8 mouse cellular contexts compared by ENCODE assay signal in genomic region chr4:22357931-22358300, GRCm38 (mm10). TPM values are rescaled to one million over a fixed set of nuclear protein-coding genes. Genes with fewer than 3 reads are reported as not detected.
DNase-seq lines count a peak whose midpoint lies in the region; ATAC-seq lines count a peak whose summit lies in the region.

No protein-coding gene starts in this region.

- no peak for DNase-seq in lung, adult 18-20 months
- no peak for DNase-seq in embryonic facial prominence, embryonic 11.5 days (ENCODE audit: low spot score)
- DNase-seq in layer of hippocampus, postnatal 25 days (ENCODE audit: extremely low spot score in 1 of 2, low spot score in 1 of 2) = no peak
- DNase-seq in adipocyte (ENCODE audit: low spot score) = no peak
- DNase-seq in urinary bladder, postnatal 4 days (ENCODE audit: low spot score in 2 of 2) = no peak

- H3K27ac ChIP-seq in lung, embryonic 15.5 days = peak overlapping the region; percentile 98
- H3K27ac ChIP-seq in embryonic facial prominence, embryonic 11.5 days (replicated peaks; ENCODE audit: low read depth, low read length) = peak overlapping the region; percentile 11
- H3K27ac ChIP-seq in intestine, embryonic 16.5 days (ENCODE audit: low read length) = peak overlapping the region; percentile 96
- H3K27ac ChIP-seq in neural tube, embryonic 14.5 days (ENCODE audit: low read depth, low read length) = peak overlapping the region; percentile 88

- H3K9me3 ChIP-seq in lung, embryonic 15.5 days = no peaks in the 10 kb centered on the region
- no peaks in the 10 kb centered on the region for H3K9me3 ChIP-seq in embryonic facial prominence, embryonic 11.5 days (replicated peaks; ENCODE audit: control insufficient read depth, low read length)
- no peaks in the 10 kb centered on the region for H3K9me3 ChIP-seq in intestine, embryonic 16.5 days (ENCODE audit: control insufficient read depth, low read length)
- no peaks in the 10 kb centered on the region for H3K9me3 ChIP-seq in neural tube, embryonic 14.5 days (ENCODE audit: control insufficient read depth, low read length)

- peak overlapping the region; percentile 72 for H3K4me2 ChIP-seq in lung, embryonic 15.5 days
- peak overlapping the region; percentile 67 for H3K4me2 ChIP-seq in embryonic facial prominence, embryonic 11.5 days (ENCODE audit: low read depth, low read length)
- peak overlapping the region; percentile 54 for H3K4me2 ChIP-seq in intestine, embryonic 16.5 days (ENCODE audit: low read depth, low read length)
- H3K4me2 ChIP-seq in neural tube, embryonic 14.5 days (ENCODE audit: low read depth, low read length) = peak overlapping the region; percentile 69

- no peaks in the 10 kb centered on the region for H3K27me3 ChIP-seq in lung, embryonic 15.5 days
- no peaks in the 10 kb centered on the region for H3K27me3 ChIP-seq in embryonic facial prominence, embryonic 11.5 days (ENCODE audit: control insufficient read depth, insufficient read depth, low read length)
- H3K27me3 ChIP-seq in intestine, embryonic 16.5 days (replicated peaks; ENCODE audit: control insufficient read depth, insufficient read depth, low read length) = no peaks in the 10 kb centered on the region
- no peaks in the 10 kb centered on the region for H3K27me3 ChIP-seq in neural tube, embryonic 14.5 days (ENCODE audit: control insufficient read depth, insufficient read depth, low read length)

- H3K4me1 ChIP-seq in lung, embryonic 15.5 days = peaks cover 12% of the 10 kb centered on the region; the same call in 1 of the 2 replicates
- H3K4me1 ChIP-seq in embryonic facial prominence, embryonic 11.5 days (ENCODE audit: control insufficient read depth, insufficient read depth, low read length) = no peaks in the 10 kb centered on the region
- H3K4me1 ChIP-seq in intestine, embryonic 16.5 days (ENCODE audit: control insufficient read depth, insufficient read depth, low read length) = 0 out of 2 replicates have a peak, but pooled peaks cover 10% of the 10 kb centered on the region
- 0 out of 2 replicates have a peak, but pooled peaks cover 5% of the 10 kb centered on the region for H3K4me1 ChIP-seq in neural tube, embryonic 14.5 days (ENCODE audit: control insufficient read depth, insufficient read depth, low read length)

- WGBS in lung, embryonic 15.5 days = 5% methylated on average over 10 of the region's 10 CpGs
- 8% methylated on average over 10 of the region's 10 CpGs for WGBS in embryonic facial prominence, embryonic 11.5 days
- WGBS in intestine, embryonic 16.5 days = 6% methylated on average over 10 of the region's 10 CpGs
- WGBS in neural tube, embryonic 14.5 days = 7% methylated on average over 10 of the region's 10 CpGs

- H3K36me3 ChIP-seq in lung, embryonic 15.5 days = no peaks in the 10 kb centered on the region
- H3K36me3 ChIP-seq in embryonic facial prominence, embryonic 11.5 days (replicated peaks; ENCODE audit: control insufficient read depth, insufficient read depth, low read depth, low read length) = no peaks in the 10 kb centered on the region
- no peaks in the 10 kb centered on the region for H3K36me3 ChIP-seq in intestine, embryonic 16.5 days (ENCODE audit: control insufficient read depth, insufficient read depth, low read length)
- H3K36me3 ChIP-seq in neural tube, embryonic 14.5 days (ENCODE audit: control insufficient read depth, insufficient read depth, low read length) = no peaks in the 10 kb centered on the region

- H3K4me3 ChIP-seq in lung, embryonic 15.5 days = peak overlapping the region; percentile 78
- H3K4me3 ChIP-seq in embryonic facial prominence, embryonic 11.5 days (ENCODE audit: low read depth, low read length) = peak overlapping the region; percentile 71
- peak overlapping the region; percentile 63 for H3K4me3 ChIP-seq in intestine, embryonic 16.5 days (ENCODE audit: low read length)
- peak overlapping the region; percentile 66 for H3K4me3 ChIP-seq in neural tube, embryonic 14.5 days (ENCODE audit: low read depth, low read length)

- peak; percentile 51 for ATAC-seq in lung, embryonic 15.5 days (ENCODE audit: borderline replicate concordance, extremely low read depth, low FRiP score, low TSS enrichment)
- peak; percentile 56 for ATAC-seq in embryonic facial prominence, embryonic 11.5 days (replicated peaks; ENCODE audit: insufficient number of reproducible peaks, low FRiP score, low TSS enrichment, low read depth)
- peak; percentile 64 for ATAC-seq in intestine, embryonic 16.5 days
- peak; percentile 55 for ATAC-seq in neural tube, embryonic 14.5 days (ENCODE audit: low read depth)

- H3K9ac ChIP-seq in lung, embryonic 15.5 days = peak overlapping the region; percentile 81
- peak overlapping the region; percentile 90 for H3K9ac ChIP-seq in embryonic facial prominence, embryonic 11.5 days (replicated peaks; ENCODE audit: low read length)
- peak overlapping the region; percentile 92 for H3K9ac ChIP-seq in intestine, embryonic 16.5 days (ENCODE audit: low read depth, low read length)
- peak overlapping the region; percentile 87 for H3K9ac ChIP-seq in neural tube, embryonic 14.5 days (replicated peaks; ENCODE audit: low read depth, low read length)

RNA-seq across cellular contexts. Expression of gene Fbxl4, which starts 0.6 kb away (rescaled TPM):
- 11.0 and 11.8 TPM in 2 replicates for polyA plus RNA-seq in lung, embryonic 15.5 days (2015; fragmentation: Nextera tagmentation; extraction: Ambion mirVana)
- polyA plus RNA-seq in embryonic facial prominence, embryonic 11.5 days (2014; fragmentation: Nextera tagmentation; extraction: Ambion mirVana) = 7.1 and 9.0 TPM in 2 replicates
- polyA plus RNA-seq in intestine, embryonic 16.5 days (2015; fragmentation: Nextera tagmentation; extraction: Ambion mirVana) = 13.7 and 15.7 TPM in 2 replicates
- 18.3 and 22.0 TPM in 2 replicates for polyA plus RNA-seq in neural tube, embryonic 14.5 days (2014; fragmentation: Nextera tagmentation; extraction: Ambion mirVana)
- 10 to 100 TPM; 14.4 to 16.4 TPM for total RNA-seq in layer of hippocampus, postnatal 25 days (2021)

Comparison
In these comparisons a context has a peak if more than half of its experiments do, and no peak if none do; other contexts are left out.
1. H3K27ac ChIP-seq: peak in every context shown above with its lines; median percentile 98 in lung, embryonic 15.5 days; 96 in intestine, embryonic 16.5 days; 88 in neural tube, embryonic 14.5 days; 11 in embryonic facial prominence, embryonic 11.5 days.